Mouse (Mus musculus): ENCODE measurements around the gene Evc.

GRCm38 (mm10) chr5:37337696-37338095, 1.0 kb upstream of the Evc start:
- TF ChIP-seq POLR2A (IDR thresholded peaks at IDR 0.05; ENCODE audit: insufficient read length, low read depth) (no peak), MAX (IDR thresholded peaks at IDR 0.05; ENCODE audit: low read depth) (no peak)
